Comparison of ENCODE assay signal across 10 mouse cellular contexts in genomic region chr6:136165443-136166077, GRCm38 (mm10). TPM values are rescaled to one million over a fixed set of nuclear protein-coding genes. Genes with fewer than 3 reads are reported as not detected.
DNase-seq lines count a peak whose midpoint lies in the region; ATAC-seq lines count a peak whose summit lies in the region.
"Had no signal": no experiment of that assay in that cellular context is flagged by ENCODE, and none has a peak within 500 bp of the region (broad histone marks: within the 10 kb centered on the region; RNA-seq: fewer than 3 reads in every experiment).

No protein-coding gene starts in this region.

- peak overlapping the region; percentile 16 for H3K4me3 ChIP-seq in hindbrain, embryonic 16.5 days (ENCODE audit: low read length)
- H3K4me3 ChIP-seq in neural tube, embryonic 14.5 days (ENCODE audit: low read depth, low read length), result no peak overlapping the region; the same call in 1 of the 2 replicates
- H3K4me3 ChIP-seq: embryonic facial prominence, embryonic 13.5 days had no signal

- peaks cover 47% of the 10 kb centered on the region for H3K4me1 ChIP-seq in hindbrain, embryonic 16.5 days (ENCODE audit: control insufficient read depth, insufficient read depth, low read depth, low read length)
- peaks cover 33% of the 10 kb centered on the region for H3K4me1 ChIP-seq in neural tube, embryonic 14.5 days (ENCODE audit: control insufficient read depth, insufficient read depth, low read length)
- H3K4me1 ChIP-seq: embryonic facial prominence, embryonic 13.5 days had no signal

- H3K27me3 ChIP-seq in hindbrain, embryonic 16.5 days (replicated peaks; ENCODE audit: control insufficient read depth, insufficient read depth, low read length), result no peaks in the 10 kb centered on the region
- no peaks in the 10 kb centered on the region for H3K27me3 ChIP-seq in neural tube, embryonic 14.5 days (ENCODE audit: control insufficient read depth, insufficient read depth, low read length)

- DNase-seq in gastrocnemius, adult 18-20 months (ENCODE audit: low spot score), result peak; percentile 2
- no peak for DNase-seq in gastrocnemius, adult 8-10 months (ENCODE audit: low spot score in 2 of 2)
- peak; percentile 11 for DNase-seq in ovary, postnatal 14 days (ENCODE audit: low spot score)
- DNase-seq in ovary, postnatal 10 days (ENCODE audit: low spot score), result no peak
- no peak for DNase-seq in spleen, adult 12 weeks (ENCODE audit: low spot score)
- no peak for DNase-seq in urinary bladder, postnatal 10 days (ENCODE audit: low spot score)

- peak; percentile 76 for ATAC-seq in hindbrain, embryonic 16.5 days
- ATAC-seq in neural tube, embryonic 14.5 days (ENCODE audit: low read depth), result peak; percentile 70; the same call in 1 of the 2 replicates

- H3K4me2 ChIP-seq in hindbrain, embryonic 16.5 days (ENCODE audit: low read length), result peak overlapping the region; percentile 43
- H3K4me2 ChIP-seq in neural tube, embryonic 14.5 days (ENCODE audit: low read depth, low read length), result peak overlapping the region; percentile 38
- H3K4me2 ChIP-seq: embryonic facial prominence, embryonic 13.5 days had no signal

- 47% methylated on average over 9 of the region's 9 CpGs for WGBS in hindbrain, embryonic 16.5 days
- WGBS in neural tube, embryonic 14.5 days, result 52% methylated on average over 9 of the region's 9 CpGs

- H3K9me3 ChIP-seq in hindbrain, embryonic 16.5 days (ENCODE audit: control insufficient read depth, low read length), result no peaks in the 10 kb centered on the region
- no peaks in the 10 kb centered on the region for H3K9me3 ChIP-seq in neural tube, embryonic 14.5 days (ENCODE audit: control insufficient read depth, low read length)
- H3K9me3 ChIP-seq: embryonic facial prominence, embryonic 13.5 days had no signal

- no peaks in the 10 kb centered on the region for H3K36me3 ChIP-seq in hindbrain, embryonic 16.5 days (ENCODE audit: control insufficient read depth, insufficient read depth, low read length)
- H3K36me3 ChIP-seq in neural tube, embryonic 14.5 days (ENCODE audit: control insufficient read depth, insufficient read depth, low read length), result no peaks in the 10 kb centered on the region
- H3K36me3 ChIP-seq: embryonic facial prominence, embryonic 13.5 days had no signal

- H3K27ac ChIP-seq in hindbrain, embryonic 16.5 days (ENCODE audit: low read depth, low read length), result no peak overlapping the region
- H3K27ac ChIP-seq in neural tube, embryonic 14.5 days (ENCODE audit: low read depth, low read length), result no peak overlapping the region
- H3K27ac ChIP-seq: embryonic facial prominence, embryonic 13.5 days had no signal

- no peak overlapping the region for H3K9ac ChIP-seq in hindbrain, embryonic 16.5 days (ENCODE audit: low read depth, low read length)
- H3K9ac ChIP-seq in neural tube, embryonic 14.5 days (replicated peaks; ENCODE audit: low read depth, low read length), result no peak overlapping the region
- H3K9ac ChIP-seq: embryonic facial prominence, embryonic 13.5 days had no signal

RNA-seq across cellular contexts. Expression of gene Grin2b, which starts 7.8 kb away (rescaled TPM):
- total RNA-seq in gastrocnemius, adult 18-20 months (2021), result under 1 TPM; 0.02 TPM
- under 1 TPM; 0.04 to 0.19 (median 0.06) TPM for total RNA-seq in gastrocnemius, adult 8-10 months (2022)
- 56.1 and 62.5 TPM in 2 replicates for polyA plus RNA-seq in hindbrain, embryonic 16.5 days (2015; fragmentation: Nextera tagmentation; extraction: Ambion mirVana)
- polyA plus RNA-seq in neural tube, embryonic 14.5 days (2014; fragmentation: Nextera tagmentation; extraction: Ambion mirVana), result 58.1 and 87.8 TPM in 2 replicates
- total RNA-seq: neutrophil, adult 5-6 weeks had no signal

Comparison
In these comparisons a context has a peak if more than half of its experiments do, and no peak if none do; other contexts are left out.
1. DNase-seq: peak in gastrocnemius, adult 18-20 months (single experiment) and ovary, postnatal 14 days (single experiment); none in gastrocnemius, adult 8-10 months (0 of 2), ovary, postnatal 10 days (single experiment), spleen, adult 12 weeks (single experiment) and urinary bladder, postnatal 10 days (single experiment).